Mouse (Mus musculus) frontal cortex, postnatal 25 days (tissue): ENCODE data around the gene Il17rd.

Source experiments
- DNase-seq, 2 experiments: peaks; one replicate each; pipeline ENCODE4 v3.0.0; 2022; ENCODE audit warnings: low spot score in 2 of 2

Il17rd gene

GRCm38 (mm10) chr14:27044967-27045361 is 6.2 kb downstream of the Il17rd start:
- no peak for DNase-seq

GRCm38 (mm10) chr14:27048231-27048956 is 9.7 kb downstream of the Il17rd start:
- no peak for DNase-seq

- no peak for DNase-seq
Measured at GRCm38 (mm10) chr14:27050043-27050442, 11.3 kb downstream of the Il17rd start.

GRCm38 (mm10) chr14:27050560-27051510 is 12.1 kb downstream of the Il17rd start:
- no peak for DNase-seq

GRCm38 (mm10) chr14:27051511-27051895 is 12.8 kb downstream of the Il17rd start:
- no peak for DNase-seq

GRCm38 (mm10) chr14:27058535-27059223 is 19.9 kb downstream of the Il17rd start:
- DNase-seq, result no peak

- no peak for DNase-seq
Measured at GRCm38 (mm10) chr14:27059224-27059558, 20.4 kb downstream of the Il17rd start.

- DNase-seq, result no peak
Measured at GRCm38 (mm10) chr14:27063338-27063737, 24.6 kb downstream of the Il17rd start.

GRCm38 (mm10) chr14:27066171-27066929 is 27.6 kb downstream of the Il17rd start:
- DNase-seq, result no peak

- DNase-seq, result no peak
Measured at GRCm38 (mm10) chr14:27067866-27068271, 29.1 kb downstream of the Il17rd start.

- no peak for DNase-seq
Measured at GRCm38 (mm10) chr14:27069434-27070097, 30.8 kb downstream of the Il17rd start.

- no peak for DNase-seq
Measured at GRCm38 (mm10) chr14:27070128-27070527, 31.4 kb downstream of the Il17rd start.

- no peak for DNase-seq
Measured at GRCm38 (mm10) chr14:27070758-27071157, 32.0 kb downstream of the Il17rd start.

GRCm38 (mm10) chr14:27071985-27072384 is 33.2 kb downstream of the Il17rd start:
- DNase-seq, result no peak

GRCm38 (mm10) chr14:27075084-27075483 is 36.3 kb downstream of the Il17rd start:
- DNase-seq, result no peak

- DNase-seq, result no peak
Measured at GRCm38 (mm10) chr14:27075909-27076521, 37.3 kb downstream of the Il17rd start.

- DNase-seq, result no peak
Measured at GRCm38 (mm10) chr14:27076522-27076920, 37.8 kb downstream of the Il17rd start.

GRCm38 (mm10) chr14:27081536-27082275 is 43.0 kb downstream of the Il17rd start:
- DNase-seq, result no peak

GRCm38 (mm10) chr14:27085471-27085870 is 46.7 kb downstream of the Il17rd start:
- DNase-seq, result no peak

GRCm38 (mm10) chr14:27085999-27086398 is 47.3 kb downstream of the Il17rd start:
- DNase-seq, result no peak
